Mouse (Mus musculus) hindbrain, embryonic 15.5 days (tissue): ENCODE measurements around the gene Cdh18. TPM values are rescaled to one million over a fixed set of nuclear protein-coding genes. Genes with fewer than 3 reads are reported as not detected.
"Not testable (repeated sequence)": the region's sequence is repeated elsewhere in the genome, so short reads cannot be mapped to it uniquely, and the experiment has no call there.

ENCODE experiments used
- ATAC-seq: fragments of 200-750 bp; cut with Nextera tagmentation; 2 replicates; pipeline ENCODE4 v1.8.0; 2017; ENCODE audit warnings: low read depth, moderate number of reproducible peaks, moderate TSS enrichment; ENCODE audit not compliant: low FRiP score
- H3K27ac ChIP-seq: fragments of 300-500 bp; sonication (generic); replicated peaks from 2 replicates; pipeline ENCODE4 v1.5.1; 2015; ENCODE audit warnings: mild to moderate bottlenecking, inconsistent platforms
- H3K27me3 ChIP-seq: fragments of 300-500 bp; sonication (generic); 2 replicates; pipeline ENCODE4 v1.6.1; 2015; ENCODE audit warnings: control low read depth, inconsistent platforms
- H3K36me3 ChIP-seq: fragments of 300-500 bp; sonication (generic); 2 replicates; pipeline ENCODE4 v1.6.1; 2015; ENCODE audit warnings: control low read depth, inconsistent platforms
- H3K4me1 ChIP-seq: fragments of 300-500 bp; sonication (generic); replicated peaks from 2 replicates; pipeline ENCODE4 v1.6.1; 2015; ENCODE audit warnings: control low read depth, inconsistent platforms
- H3K4me2 ChIP-seq: fragments of 300-500 bp; sonication (generic); 2 replicates; pipeline ENCODE4 v1.6.1; 2015; ENCODE audit warnings: moderate library complexity, mild to moderate bottlenecking, inconsistent platforms
- H3K4me3 ChIP-seq: fragments of 300-500 bp; sonication (generic); 2 replicates; pipeline ENCODE4 v1.5.1; 2015; ENCODE audit warnings: mild to moderate bottlenecking, inconsistent platforms
- H3K9ac ChIP-seq: fragments of 300-500 bp; sonication (generic); 2 replicates; pipeline ENCODE4 v1.6.1; 2015; ENCODE audit warnings: inconsistent platforms
- H3K9me3 ChIP-seq: fragments of 300-500 bp; sonication (generic); 2 replicates; pipeline ENCODE4 v1.6.1; 2016; ENCODE audit warnings: control low read depth, inconsistent platforms
- WGBS: fragments of 180-500 bp; shearing (Covaris S2); methylation state at CpG from one replicate; pipeline ENCODE4 v1.1.7; 2015; 5-methylcytosine and 5-hydroxymethylcytosine counted together
- polyA plus RNA-seq: library from polyadenylated mRNA; unstranded; fragments of >200 nt; fragmentation: Nextera tagmentation; extraction: Ambion mirVana; gene quantifications from 2 replicates; pipeline ENCODE4 v1.2.1, GENCODE M21; 2015

Gene Cdh18
- polyA plus RNA-seq, 1 experiment from 2014 or later = 11.4 TPM

GRCm38 (mm10) chr15:23305018-23305417, 756.2 kb downstream of the Cdh18 start:
- ATAC-seq = no peak
- H3K27ac ChIP-seq = no peak overlapping the region
- no peaks in the 10 kb centered on the region for H3K9me3 ChIP-seq
- no peak overlapping the region for H3K4me3 ChIP-seq
- H3K4me2 ChIP-seq = no peak overlapping the region
- H3K4me1 ChIP-seq = no peaks in the 10 kb centered on the region
- no peaks in the 10 kb centered on the region for H3K27me3 ChIP-seq
- no peaks in the 10 kb centered on the region for H3K36me3 ChIP-seq
- no peak overlapping the region for H3K9ac ChIP-seq
- WGBS = 38% methylated on average over 1 of the region's 1 CpGs

- no peak for ATAC-seq
- no peak overlapping the region for H3K27ac ChIP-seq
- H3K9me3 ChIP-seq = no peaks in the 10 kb centered on the region
- no peaks in the 10 kb centered on the region for H3K27me3 ChIP-seq
- no peak overlapping the region for H3K4me2 ChIP-seq
- no peaks in the 10 kb centered on the region for H3K4me1 ChIP-seq
- H3K4me3 ChIP-seq = no peak overlapping the region
- 89% methylated on average over 3 of the region's 3 CpGs for WGBS
- H3K9ac ChIP-seq = no peak overlapping the region
- H3K36me3 ChIP-seq = no peaks in the 10 kb centered on the region
Measured at GRCm38 (mm10) chr15:23316766-23317165, 767.9 kb downstream of the Cdh18 start.

DNA sequence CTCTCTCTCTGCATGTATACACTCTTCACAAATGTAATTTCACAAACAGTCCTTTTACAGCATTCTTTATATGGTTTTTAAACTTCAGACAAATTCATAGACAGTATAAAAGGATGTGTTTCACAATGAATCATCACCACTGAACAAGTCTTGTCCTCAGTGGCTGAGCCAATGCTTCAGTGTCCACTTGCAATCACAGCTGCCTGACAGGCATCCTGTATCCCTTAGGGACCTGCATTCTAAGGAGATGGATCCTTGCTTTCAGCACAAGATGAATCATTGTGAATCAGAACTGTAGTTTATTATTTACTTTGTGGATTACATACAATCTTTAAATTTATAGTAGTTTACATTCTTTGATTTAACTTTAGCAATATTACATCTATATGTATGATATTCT, 768.6 kb downstream of the Cdh18 start:
- ATAC-seq = no peak
- Histone ChIP-seq H3K27me3 (no peaks in the 10 kb centered on the region), H3K4me3 (no peak overlapping the region), H3K36me3 (no peaks in the 10 kb centered on the region), H3K27ac (no peak overlapping the region), H3K4me2 (no peak overlapping the region), H3K4me1 (no peaks in the 10 kb centered on the region), H3K9me3 (no peaks in the 10 kb centered on the region), H3K9ac (no peak overlapping the region)

- H3K4me1 ChIP-seq, H3K27me3 ChIP-seq, H3K4me3 ChIP-seq, H3K9ac ChIP-seq, ATAC-seq, H3K9me3 ChIP-seq, H3K4me2 ChIP-seq, H3K36me3 ChIP-seq, H3K27ac ChIP-seq: not testable (repeated sequence)
- WGBS = no CpG with 5 or more reads among the region's 4 CpGs
Measured at GRCm38 (mm10) chr15:23340338-23340737, 791.5 kb downstream of the Cdh18 start.

- Histone ChIP-seq H3K27me3 (no peaks in the 10 kb centered on the region), H3K4me1 (no peaks in the 10 kb centered on the region), H3K27ac (no peak overlapping the region), H3K9me3 (no peaks in the 10 kb centered on the region), H3K36me3 (no peaks in the 10 kb centered on the region), H3K9ac (no peak overlapping the region), H3K4me3 (no peak overlapping the region), H3K4me2 (no peak overlapping the region)
- no peak for ATAC-seq
- WGBS = 84% methylated on average over 2 of the region's 2 CpGs
Measured at GRCm38 (mm10) chr15:23351078-23351477, 802.3 kb downstream of the Cdh18 start.

DNA sequence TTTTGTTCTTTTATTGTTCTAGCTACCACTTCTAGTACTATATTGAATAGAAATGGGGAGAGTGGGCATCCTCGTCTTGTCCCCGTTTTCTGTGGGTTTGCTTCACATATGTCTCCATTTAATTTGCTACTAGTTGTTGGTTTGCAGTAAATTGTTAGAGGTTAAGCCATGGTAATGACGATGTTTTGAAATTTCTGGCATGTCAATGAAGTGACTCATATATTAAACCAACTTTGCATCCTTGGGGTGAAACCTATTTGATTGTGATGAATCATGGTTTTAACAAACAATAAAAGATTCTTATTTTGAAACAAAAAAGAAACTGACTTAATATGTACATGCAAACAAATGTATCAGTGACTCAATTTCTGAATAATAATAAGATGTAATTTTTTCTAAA, 817.5 kb downstream of the Cdh18 start:
- no peaks in the 10 kb centered on the region for H3K27me3 ChIP-seq
- no peak overlapping the region for H3K4me3 ChIP-seq
- no peak overlapping the region for H3K4me2 ChIP-seq
- WGBS = 93% methylated on average over 3 of the region's 3 CpGs
- no peak overlapping the region for H3K27ac ChIP-seq
- ATAC-seq = no peak
- H3K9me3 ChIP-seq = no peaks in the 10 kb centered on the region
- H3K36me3 ChIP-seq = no peaks in the 10 kb centered on the region
- H3K4me1 ChIP-seq = no peaks in the 10 kb centered on the region
- no peak overlapping the region for H3K9ac ChIP-seq

DNA sequence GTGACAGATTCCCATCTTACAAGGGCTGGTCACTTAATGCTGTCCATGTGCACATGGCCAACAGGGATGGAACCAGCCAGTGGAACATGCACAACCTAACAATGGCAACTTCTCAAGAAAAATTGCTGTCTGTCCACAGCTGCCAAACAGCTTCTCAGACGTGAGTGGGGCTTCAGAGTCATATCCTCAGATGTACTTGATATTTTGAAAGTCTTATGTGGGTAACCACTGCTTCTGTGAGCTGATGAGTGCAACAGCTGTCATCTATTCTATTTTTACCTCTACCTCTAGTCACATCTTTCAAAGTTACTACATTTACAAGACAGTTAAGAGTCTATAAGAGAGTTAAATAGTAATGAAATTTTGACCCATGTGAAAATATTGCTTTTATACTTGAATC, 818.9 kb downstream of the Cdh18 start:
- WGBS = 81% methylated on average over 1 of the region's 1 CpGs
- no peak overlapping the region for H3K4me3 ChIP-seq
- no peak overlapping the region for H3K27ac ChIP-seq
- H3K27me3 ChIP-seq = no peaks in the 10 kb centered on the region
- H3K36me3 ChIP-seq = no peaks in the 10 kb centered on the region
- no peak for ATAC-seq
- no peak overlapping the region for H3K9ac ChIP-seq
- H3K9me3 ChIP-seq = no peaks in the 10 kb centered on the region
- no peaks in the 10 kb centered on the region for H3K4me1 ChIP-seq
- no peak overlapping the region for H3K4me2 ChIP-seq

DNA sequence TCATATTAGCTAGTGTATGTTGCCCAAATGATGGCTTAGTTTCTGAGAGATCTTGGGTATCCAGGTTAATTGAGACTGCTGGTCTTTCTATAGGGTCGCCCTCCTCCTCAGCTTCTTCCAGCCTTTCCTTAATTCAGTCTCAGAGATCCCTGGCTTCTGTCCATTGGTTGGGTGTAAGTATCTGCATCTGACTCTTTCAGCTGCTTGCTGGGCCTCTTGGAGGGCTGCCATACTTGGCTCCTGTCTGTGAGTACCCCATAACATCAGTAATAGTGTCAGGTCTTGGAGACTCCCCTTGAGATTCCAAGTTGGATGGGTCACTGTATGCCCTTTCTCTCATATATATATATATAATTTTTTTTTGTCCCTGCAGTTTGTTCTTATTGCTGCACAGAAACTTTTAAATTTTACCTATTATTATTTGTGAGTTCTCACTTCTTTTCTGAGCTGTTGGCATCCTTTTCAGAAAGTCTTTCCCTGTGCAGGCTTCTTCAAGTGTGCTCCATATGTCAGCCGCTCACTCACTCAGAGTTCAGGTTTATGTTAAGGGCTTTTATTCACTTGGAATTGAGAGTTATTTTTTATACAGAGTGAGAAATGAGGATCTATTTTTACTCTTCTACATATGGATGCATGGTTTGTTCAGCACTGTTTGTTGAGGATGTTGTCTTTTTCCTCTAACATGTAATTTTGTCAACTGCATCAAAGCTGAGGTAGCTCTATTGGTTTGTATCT, 829.4 kb downstream of the Cdh18 start:
- Histone ChIP-seq H3K4me2 (no peak overlapping the region), H3K36me3 (no peaks in the 10 kb centered on the region), H3K9me3 (no peaks in the 10 kb centered on the region), H3K27ac (no peak overlapping the region), H3K9ac (no peak overlapping the region), H3K27me3 (no peaks in the 10 kb centered on the region), H3K4me3 (no peak overlapping the region), H3K4me1 (no peaks in the 10 kb centered on the region)
- no peak for ATAC-seq
- 91% methylated on average over 2 of the region's 2 CpGs for WGBS

DNA sequence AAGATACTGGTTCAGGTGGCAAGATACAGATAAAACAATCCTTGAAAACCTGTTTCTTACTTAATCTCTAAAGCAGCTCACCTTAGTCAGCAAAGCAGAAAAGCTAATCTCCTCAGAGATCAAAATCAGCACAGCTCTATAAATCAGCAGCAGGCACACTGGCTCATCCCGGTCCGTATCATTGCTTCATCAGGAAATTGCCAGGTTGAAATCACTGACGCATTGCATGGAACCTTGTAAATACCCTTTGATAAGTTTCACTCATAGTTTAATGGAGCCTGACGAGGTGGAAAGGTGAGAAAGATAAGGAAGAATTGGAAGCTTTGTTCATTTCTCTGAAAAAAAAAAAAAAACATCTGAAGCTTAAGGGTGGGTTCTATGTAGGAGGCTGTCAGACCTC, 837.0 kb downstream of the Cdh18 start:
- Histone ChIP-seq H3K9me3 (no peaks in the 10 kb centered on the region), H3K27ac (no peak overlapping the region), H3K4me2 (no peak overlapping the region), H3K27me3 (no peaks in the 10 kb centered on the region), H3K4me1 (no peaks in the 10 kb centered on the region), H3K9ac (no peak overlapping the region), H3K36me3 (no peaks in the 10 kb centered on the region), H3K4me3 (no peak overlapping the region)
- 64% methylated on average over 4 of the region's 4 CpGs for WGBS
- ATAC-seq = no peak

- no peak overlapping the region for H3K4me3 ChIP-seq
Measured at GRCm38 (mm10) chr15:23396646-23397045, 847.8 kb downstream of the Cdh18 start.

DNA sequence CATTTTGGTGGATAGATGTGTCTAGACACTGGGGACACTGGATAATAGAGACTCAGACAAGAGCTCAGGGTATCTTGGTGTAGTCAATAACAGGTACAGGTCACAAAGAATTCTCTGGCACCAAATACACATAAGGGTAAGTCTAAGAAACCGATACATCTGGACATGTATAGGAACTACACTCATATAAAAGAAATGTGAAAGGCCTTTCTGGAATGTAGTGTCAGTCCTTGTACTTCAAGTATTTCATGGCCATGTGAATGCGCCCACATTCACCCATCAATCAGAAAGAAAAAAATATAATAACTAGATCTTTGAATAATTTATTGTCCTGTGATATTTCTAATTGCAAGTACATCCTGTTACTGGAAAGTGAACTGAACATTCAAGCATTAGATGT, 855.0 kb downstream of the Cdh18 start:
- H3K27ac ChIP-seq = no peak overlapping the region
- no peak overlapping the region for H3K4me2 ChIP-seq
- no peaks in the 10 kb centered on the region for H3K36me3 ChIP-seq
- ATAC-seq = no peak
- 81% methylated on average over 2 of the region's 2 CpGs for WGBS
- H3K9ac ChIP-seq = no peak overlapping the region
- H3K4me1 ChIP-seq = no peaks in the 10 kb centered on the region
- no peaks in the 10 kb centered on the region for H3K27me3 ChIP-seq
- no peaks in the 10 kb centered on the region for H3K9me3 ChIP-seq
- no peak overlapping the region for H3K4me3 ChIP-seq

More at GRCm38 (mm10) chr15:23396646-23397045, 847.8 kb downstream of the Cdh18 start:
- H3K9me3 ChIP-seq = no peaks in the 10 kb centered on the region
- no peak overlapping the region for H3K27ac ChIP-seq
- H3K27me3 ChIP-seq = no peaks in the 10 kb centered on the region
- no peak for ATAC-seq
- no peaks in the 10 kb centered on the region for H3K4me1 ChIP-seq
- no peaks in the 10 kb centered on the region for H3K36me3 ChIP-seq
- no peak overlapping the region for H3K9ac ChIP-seq
- H3K4me2 ChIP-seq = no peak overlapping the region

DNA sequence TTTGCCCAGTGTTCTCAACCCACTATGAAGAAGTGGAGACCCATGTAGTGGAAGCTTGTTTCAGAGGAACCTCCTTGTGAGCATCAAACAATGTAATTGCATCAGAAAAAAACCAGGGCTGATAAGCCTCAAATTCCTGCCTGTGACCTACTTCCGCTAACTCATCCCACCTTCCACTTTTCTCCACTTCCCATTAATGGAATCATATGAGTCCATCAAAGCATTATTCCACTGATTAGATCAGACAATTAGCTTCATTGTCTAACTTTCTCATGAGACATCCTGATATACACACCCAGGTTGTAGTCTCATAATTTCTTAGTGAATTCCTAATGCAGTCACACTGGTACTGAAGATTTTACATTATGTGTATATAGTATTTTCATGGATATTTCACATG, 859.4 kb downstream of the Cdh18 start:
- Histone ChIP-seq H3K27ac (no peak overlapping the region), H3K27me3 (no peaks in the 10 kb centered on the region), H3K9me3 (no peaks in the 10 kb centered on the region), H3K4me3 (no peak overlapping the region), H3K36me3 (no peaks in the 10 kb centered on the region), H3K9ac (no peak overlapping the region), H3K4me2 (no peak overlapping the region), H3K4me1 (no peaks in the 10 kb centered on the region)
- ATAC-seq = no peak
- WGBS = 97% methylated on average over 1 of the region's 1 CpGs

DNA sequence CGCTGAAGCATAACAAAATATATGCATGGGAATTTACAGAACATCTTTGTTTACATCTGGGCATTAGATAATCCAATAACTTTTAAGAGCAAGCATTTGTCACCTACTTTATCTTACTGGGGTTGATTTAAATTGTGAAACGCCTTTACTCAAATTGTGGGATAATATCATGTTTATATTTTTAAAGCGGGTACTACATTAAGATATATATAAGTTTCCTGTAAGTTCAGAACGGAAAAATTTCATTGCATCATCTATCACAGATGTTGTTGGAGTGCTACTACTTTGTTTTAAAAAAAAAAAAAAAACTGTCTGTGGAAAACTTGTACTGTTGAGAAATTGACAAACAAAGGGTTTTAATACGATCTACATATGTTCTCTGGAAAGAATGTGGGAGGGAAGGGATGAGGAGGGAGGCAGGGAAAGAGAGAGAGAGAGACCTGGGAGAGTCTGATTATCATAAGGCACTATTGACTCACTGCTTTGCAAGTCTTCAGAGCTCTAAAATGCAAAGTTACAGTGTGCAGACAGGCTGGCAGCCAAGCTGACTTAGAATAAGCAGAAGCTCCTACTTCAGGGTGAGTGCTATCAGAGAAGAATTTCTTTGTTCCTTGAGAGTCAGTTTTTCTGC, 867.7 kb downstream of the Cdh18 start:
- no peak overlapping the region for H3K4me3 ChIP-seq
- H3K27me3 ChIP-seq = no peaks in the 10 kb centered on the region
- no peaks in the 10 kb centered on the region for H3K9me3 ChIP-seq
- no peak overlapping the region for H3K27ac ChIP-seq
- 80% methylated on average over 5 of the region's 5 CpGs for WGBS
- no peak overlapping the region for H3K4me2 ChIP-seq
- no peak for ATAC-seq
- no peaks in the 10 kb centered on the region for H3K36me3 ChIP-seq
- H3K9ac ChIP-seq = no peak overlapping the region
- no peaks in the 10 kb centered on the region for H3K4me1 ChIP-seq
